Mouse (Mus musculus): ENCODE measurements at regions not wholly inside any gene's neighbourhood (a gene's known extent, or its start where the extent isn't known, plus 50 kb on each side); places are given as distances from the start of the nearest gene placed in this dataset.

- no peak for TF ChIP-seq POLR2A (IDR thresholded peaks at IDR 0.05; ENCODE audit: control insufficient read depth, low read depth, low read length)
- TF ChIP-seq CTCF (IDR thresholded peaks at IDR 0.05; ENCODE audit: control insufficient read depth, insufficient read depth, insufficient replicate concordance, low read depth, low read length) = no peak
Observed at GRCm38 (mm10) chr4:95169702-95170101, 117.7 kb upstream of the Jun start.

Data from testis, adult 2 months (tissue).